Mouse (Mus musculus) stomach, embryonic 16.5 days (tissue): ENCODE data around the gene Dhx32. TPM values are rescaled to one million over a fixed set of nuclear protein-coding genes. Genes with fewer than 3 reads are reported as not detected.

Experiments used
- ATAC-seq: fragments of 200-750 bp; cut with Nextera tagmentation; 2 replicates; pipeline ENCODE4 v1.8.0; 2017; ENCODE audit warnings: moderate number of reproducible peaks, moderate TSS enrichment; ENCODE audit not compliant: insufficient read depth, low FRiP score
- H3K27ac ChIP-seq: fragments of 300-500 bp; sonication (generic); 2 replicates; pipeline ENCODE4 v1.5.1; 2014; ENCODE audit warnings: low read length
- H3K27me3 ChIP-seq: fragments of 300-500 bp; sonication (generic); 2 replicates; pipeline ENCODE4 v1.6.1; 2014; ENCODE audit warnings: low read length, control low read depth, mixed read lengths; ENCODE audit not compliant: control insufficient read depth, insufficient read depth
- H3K36me3 ChIP-seq: fragments of 300-500 bp; sonication (generic); 2 replicates; pipeline ENCODE4 v1.6.1; 2014; ENCODE audit warnings: low read length; ENCODE audit not compliant: control insufficient read depth, insufficient read depth
- H3K4me1 ChIP-seq: fragments of 300-500 bp; sonication (generic); 2 replicates; pipeline ENCODE4 v1.6.1; 2014; ENCODE audit warnings: low read length, control low read depth, mixed read lengths; ENCODE audit not compliant: control insufficient read depth, insufficient read depth
- H3K4me2 ChIP-seq: fragments of 300-500 bp; sonication (generic); 2 replicates; pipeline ENCODE4 v1.6.1; 2014; ENCODE audit warnings: low read depth, low read length, mixed read lengths
- H3K4me3 ChIP-seq: fragments of 300-500 bp; sonication (generic); replicated peaks from 2 replicates; pipeline ENCODE4 v1.5.1; 2014; ENCODE audit warnings: mild to moderate bottlenecking, low read length
- H3K9ac ChIP-seq: fragments of 300-500 bp; sonication (generic); 2 replicates; pipeline ENCODE4 v1.6.1; 2014; ENCODE audit warnings: low read length
- H3K9me3 ChIP-seq: fragments of 300-500 bp; sonication (generic); replicated peaks from 2 replicates; pipeline ENCODE4 v1.6.1; 2016; ENCODE audit warnings: low read length, control low read depth; ENCODE audit not compliant: control insufficient read depth
- WGBS: fragments of 180-500 bp; shearing (Covaris S2); extraction: QIAGEN DNeasy Blood & Tissue Kit; methylation state at CpG from one replicate; pipeline ENCODE4 v1.1.7; 2014; 5-methylcytosine and 5-hydroxymethylcytosine counted together
- polyA plus RNA-seq: library from polyadenylated mRNA; unstranded; fragments of >200 nt; fragmentation: Nextera tagmentation; extraction: Ambion mirVana; gene quantifications from 2 replicates; pipeline ENCODE4 v1.2.1, GENCODE M21; 2015

The Dhx32 gene
- 46.8 and 56.9 TPM in 2 replicates for polyA plus RNA-seq

DNA sequence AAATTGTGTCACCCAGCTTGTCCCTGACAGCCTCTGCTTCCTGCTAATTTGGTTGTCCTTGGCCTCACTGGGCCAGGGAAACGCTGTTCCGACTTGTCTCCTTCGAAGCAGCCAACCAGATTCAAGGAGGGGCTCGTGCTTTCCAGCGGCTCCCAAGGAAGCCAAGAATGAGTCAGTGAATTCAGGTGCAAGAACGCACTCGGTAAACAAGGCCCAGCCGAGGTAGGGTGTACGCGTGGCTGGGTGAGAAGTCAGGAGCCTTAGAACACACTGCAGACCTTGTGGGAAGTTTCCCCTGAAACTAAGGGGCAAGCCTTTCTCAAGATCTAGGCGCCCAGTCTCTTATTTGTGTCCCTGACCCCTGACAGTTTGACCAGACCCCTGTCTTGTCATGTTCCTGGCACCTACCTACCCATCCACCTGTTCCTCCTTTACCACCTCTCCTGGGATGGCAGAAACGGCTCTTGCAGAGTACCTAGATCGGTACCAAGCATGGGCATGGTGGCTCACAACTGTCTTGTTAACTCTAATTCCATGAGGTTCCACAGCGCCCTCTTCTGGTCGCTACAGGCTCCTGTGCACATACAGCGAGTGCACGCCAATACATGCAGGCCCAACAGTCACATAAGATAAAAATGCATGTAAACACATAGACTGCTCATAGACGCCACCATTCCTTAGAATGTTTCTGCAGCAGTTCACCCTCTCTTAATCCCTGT is at the start of gene Dhx32:
Gene Dhx32, minus strand, starts transcription at position 10 of the 719 bp plus-strand sequence.
- Histone ChIP-seq H3K9me3 (no peaks in the 10 kb centered on the region), H3K27me3 (no peaks in the 10 kb centered on the region), H3K4me1 (peaks cover 3% of the 10 kb centered on the region; the same call in 1 of the 2 replicates), H3K36me3 (no peaks in the 10 kb centered on the region), H3K27ac (peak within 1 kb of the TSS; percentile 98), H3K4me2 (peak within 1 kb of the TSS; percentile 44), H3K4me3 (peak within 1 kb of the TSS; percentile 35), H3K9ac (peak within 1 kb of the TSS; percentile 51)
- 24% methylated on average over 18 of the region's 18 CpGs for WGBS
- ATAC-seq, result peak; percentile 95

DNA sequence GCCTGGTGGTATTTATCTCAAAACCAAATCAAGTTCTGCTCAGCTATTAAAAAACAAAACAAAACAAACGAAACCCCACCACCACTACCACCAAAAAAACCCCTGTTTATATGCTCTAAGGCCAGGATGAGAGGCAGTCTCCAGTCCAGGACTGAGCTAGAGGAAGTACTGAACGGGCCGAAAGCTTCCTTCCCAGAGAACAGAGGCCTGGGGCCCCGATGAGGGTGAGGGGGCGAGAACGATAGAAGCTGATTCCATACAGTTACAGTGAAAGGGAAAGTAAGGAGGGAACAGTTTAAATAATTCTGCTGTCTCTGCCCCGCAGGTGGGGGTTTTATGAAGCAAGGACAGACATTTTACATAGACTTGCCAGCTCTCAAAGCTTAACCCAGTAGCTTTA is 47.1 kb upstream of the Dhx32 start:
- Histone ChIP-seq H3K4me1 (no peaks in the 10 kb centered on the region), H3K9ac (peak overlapping the region; percentile 44; the same call in 1 of the 2 replicates), H3K36me3 (no peaks in the 10 kb centered on the region), H3K4me3 (no peak overlapping the region), H3K9me3 (no peaks in the 10 kb centered on the region), H3K4me2 (no peak overlapping the region), H3K27ac (peak overlapping the region; percentile 17; the same call in 1 of the 2 replicates), H3K27me3 (no peaks in the 10 kb centered on the region)
- WGBS, result 38% methylated on average over 7 of the region's 7 CpGs
- ATAC-seq, result no peak

- no peaks in the 10 kb centered on the region for H3K36me3 ChIP-seq
- WGBS, result 39% methylated on average over 4 of the region's 4 CpGs
Measured at GRCm38 (mm10) chr7:133828514-133828913, 46.0 kb upstream of the Dhx32 start.

GRCm38 (mm10) chr7:133824579-133824978 is 42.1 kb upstream of the Dhx32 start:
- Histone ChIP-seq H3K4me1 (no peaks in the 10 kb centered on the region), H3K9ac (no peak overlapping the region), H3K4me2 (no peak overlapping the region), H3K9me3 (0 out of 2 replicates have a peak, but pooled peaks cover 4% of the 10 kb centered on the region), H3K27me3 (no peaks in the 10 kb centered on the region), H3K27ac (no peak overlapping the region), H3K4me3 (no peak overlapping the region), H3K36me3 (no peaks in the 10 kb centered on the region)
- 93% methylated on average over 2 of the region's 2 CpGs for whole genome bisulfite sequencing
- no peak for ATAC-seq

More at GRCm38 (mm10) chr7:133828514-133828913, 46.0 kb upstream of the Dhx32 start:
- no peaks in the 10 kb centered on the region for H3K4me1 ChIP-seq
- H3K9me3 ChIP-seq, result 0 out of 2 replicates have a peak, but pooled peaks cover 4% of the 10 kb centered on the region
- ATAC-seq, result no peak
- no peak overlapping the region for H3K4me2 ChIP-seq
- no peak overlapping the region for H3K9ac ChIP-seq
- no peak overlapping the region for H3K4me3 ChIP-seq
- H3K27ac ChIP-seq, result no peak overlapping the region
- no peaks in the 10 kb centered on the region for H3K27me3 ChIP-seq

DNA sequence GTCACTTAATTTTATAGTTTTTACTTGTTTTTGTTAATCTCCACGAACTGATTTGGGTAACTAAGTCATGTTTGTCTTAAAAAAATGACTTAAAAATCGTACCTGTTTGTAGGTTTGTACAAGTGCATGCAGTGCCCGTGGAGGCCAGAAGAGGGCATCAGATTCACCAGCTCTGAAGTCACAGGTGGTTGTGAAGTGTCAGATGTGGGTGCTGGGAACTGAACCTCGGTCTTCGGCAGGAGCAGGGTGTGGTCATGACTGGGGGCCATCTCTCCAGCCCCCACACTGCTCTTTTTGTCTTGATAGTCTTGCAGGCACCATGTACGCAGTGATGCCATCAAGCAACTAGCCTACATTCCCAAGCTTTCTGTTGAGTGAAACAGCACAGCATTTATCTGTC is 41.2 kb upstream of the Dhx32 start:
- no peak overlapping the region for H3K4me2 ChIP-seq
- no peak overlapping the region for H3K4me3 ChIP-seq
- H3K9me3 ChIP-seq, result 0 out of 2 replicates have a peak, but pooled peaks cover 4% of the 10 kb centered on the region
- H3K36me3 ChIP-seq, result no peaks in the 10 kb centered on the region
- ATAC-seq, result no peak
- WGBS, result 85% methylated on average over 6 of the region's 6 CpGs
- H3K27ac ChIP-seq, result no peak overlapping the region
- no peaks in the 10 kb centered on the region for H3K4me1 ChIP-seq
- H3K27me3 ChIP-seq, result no peaks in the 10 kb centered on the region
- H3K9ac ChIP-seq, result no peak overlapping the region

DNA sequence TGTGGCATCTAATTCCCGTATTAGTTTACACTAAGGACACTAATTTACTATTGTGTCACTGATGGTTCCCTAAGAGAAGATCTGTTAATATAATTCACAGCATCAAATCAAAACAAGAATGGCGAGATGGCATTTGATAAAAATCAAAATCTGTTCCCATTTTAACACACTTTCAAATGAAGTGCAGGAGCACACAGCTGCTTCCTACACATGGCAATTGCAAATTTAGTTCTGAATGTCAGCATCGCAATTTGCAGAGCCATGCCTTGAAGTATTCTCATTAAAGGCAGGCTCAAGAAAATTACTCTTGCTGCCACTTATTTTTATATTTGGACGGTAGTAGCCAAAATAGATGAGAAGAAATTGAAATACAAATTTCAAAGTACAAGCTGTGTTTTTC is 30.8 kb upstream of the Dhx32 start:
- H3K4me2 ChIP-seq, result no peak overlapping the region
- no peaks in the 10 kb centered on the region for H3K27me3 ChIP-seq
- no peaks in the 10 kb centered on the region for H3K9me3 ChIP-seq
- no peak for ATAC-seq
- 68% methylated on average over 4 of the region's 4 CpGs for WGBS
- no peaks in the 10 kb centered on the region for H3K36me3 ChIP-seq
- H3K4me1 ChIP-seq, result no peaks in the 10 kb centered on the region
- no peak overlapping the region for H3K27ac ChIP-seq
- H3K9ac ChIP-seq, result no peak overlapping the region
- no peak overlapping the region for H3K4me3 ChIP-seq

GRCm38 (mm10) chr7:133812927-133813326 is 30.4 kb upstream of the Dhx32 start:
- Histone ChIP-seq H3K4me3 (no peak overlapping the region), H3K9ac (no peak overlapping the region), H3K27me3 (no peaks in the 10 kb centered on the region), H3K36me3 (no peaks in the 10 kb centered on the region), H3K4me2 (no peak overlapping the region), H3K9me3 (no peaks in the 10 kb centered on the region), H3K27ac (no peak overlapping the region), H3K4me1 (no peaks in the 10 kb centered on the region)
- 67% methylated on average over 7 of the region's 7 CpGs for WGBS
- no peak for ATAC-seq

DNA sequence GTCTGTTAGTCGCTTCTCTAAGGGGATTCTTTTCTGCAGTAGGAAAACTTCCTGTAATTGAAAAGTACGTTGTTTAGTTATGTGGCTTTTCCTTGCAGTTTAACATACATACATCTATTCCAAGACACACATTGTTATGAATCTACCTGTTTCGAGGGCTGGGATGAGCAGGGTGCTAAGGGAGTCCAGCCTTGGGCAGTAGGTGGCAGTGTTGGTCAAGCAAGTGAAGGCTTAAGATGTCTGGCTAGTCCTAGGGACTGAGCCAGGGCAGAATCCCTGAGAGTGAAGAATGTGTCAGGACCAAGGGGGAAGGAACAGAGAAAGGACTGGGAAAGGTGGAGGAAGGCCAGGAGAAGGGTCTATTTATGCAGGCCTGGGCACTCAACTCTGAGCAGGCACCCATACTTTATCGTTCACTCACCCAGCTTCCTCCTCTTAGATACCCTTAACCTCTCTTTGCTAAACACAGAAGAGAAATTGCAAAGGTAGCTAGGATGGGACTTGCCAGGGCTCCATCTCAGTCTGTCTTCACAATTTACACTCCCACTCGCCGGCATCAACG is 23.2 kb upstream of the Dhx32 start:
- 42% methylated on average over 7 of the region's 7 CpGs for WGBS
- Histone ChIP-seq H3K36me3 (no peaks in the 10 kb centered on the region), H3K27me3 (no peaks in the 10 kb centered on the region), H3K9me3 (no peaks in the 10 kb centered on the region), H3K4me1 (no peaks in the 10 kb centered on the region), H3K9ac (no peak overlapping the region), H3K27ac (no peak overlapping the region), H3K4me2 (no peak overlapping the region), H3K4me3 (no peak overlapping the region)
- ATAC-seq, result peak; percentile 85

DNA sequence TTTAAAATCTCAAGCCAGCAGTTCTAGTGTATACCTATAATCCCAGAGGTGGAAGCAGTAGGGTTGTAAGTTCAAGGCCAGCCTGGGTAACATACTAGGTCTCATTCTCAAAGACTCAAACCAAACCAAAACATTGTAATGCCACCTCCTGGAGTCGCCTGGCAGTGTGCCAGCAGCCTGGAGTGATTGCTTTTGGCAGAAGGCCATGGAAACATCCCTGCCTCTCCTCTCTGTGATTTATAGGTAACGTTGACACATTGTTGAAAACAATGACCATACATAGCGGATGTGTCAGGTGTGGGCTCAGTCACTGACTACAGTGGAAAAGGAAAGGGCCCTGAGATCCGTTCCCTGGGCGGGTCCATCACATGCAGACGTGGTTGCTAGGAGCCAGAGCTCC is 19.3 kb upstream of the Dhx32 start:
- H3K27me3 ChIP-seq, result no peaks in the 10 kb centered on the region
- H3K4me1 ChIP-seq, result no peaks in the 10 kb centered on the region
- 22% methylated on average over 6 of the region's 6 CpGs for WGBS
- no peaks in the 10 kb centered on the region for H3K36me3 ChIP-seq
- no peak overlapping the region for H3K9ac ChIP-seq
- H3K4me3 ChIP-seq, result no peak overlapping the region
- H3K27ac ChIP-seq, result no peak overlapping the region
- no peaks in the 10 kb centered on the region for H3K9me3 ChIP-seq
- no peak overlapping the region for H3K4me2 ChIP-seq
- no peak for ATAC-seq
